Mouse (Mus musculus) kidney, postnatal 0 days (tissue): ENCODE measurements around the gene Hoxa7. TPM values are rescaled to one million over a fixed set of nuclear protein-coding genes. Genes with fewer than 3 reads are reported as not detected.
A peak's percentile ranks its signal among the peaks of the same experiment; 100 is the strongest.

Source experiments
- ATAC-seq: fragments of 200-750 bp; cut with Nextera tagmentation; replicated peaks from 2 replicates; pipeline ENCODE4 v1.8.0; 2017; ENCODE audit warnings: low read depth, moderate number of reproducible peaks, moderate TSS enrichment, moderate library complexity; ENCODE audit not compliant: low FRiP score
- DNase-seq: peaks from one replicate; pipeline ENCODE4 v3.0.0-alpha.2; 2016; ENCODE audit warnings: low spot score
- H3K27ac ChIP-seq: fragments of 300-500 bp; sonication (generic); 2 replicates; pipeline ENCODE4 v1.5.1; 2014; ENCODE audit warnings: mild to moderate bottlenecking
- H3K27me3 ChIP-seq: fragments of 300-500 bp; sonication (generic); 2 replicates; pipeline ENCODE4 v1.6.1; 2014; ENCODE audit warnings: low read length, mixed read lengths; ENCODE audit not compliant: insufficient read depth
- H3K36me3 ChIP-seq: fragments of 300-500 bp; sonication (generic); 2 replicates; pipeline ENCODE4 v1.6.1; 2014; ENCODE audit warnings: low read length, mixed read lengths; ENCODE audit not compliant: insufficient read depth
- H3K4me1 ChIP-seq: fragments of 300-500 bp; sonication (generic); replicated peaks from 2 replicates; pipeline ENCODE4 v1.6.1; 2014; ENCODE audit warnings: antibody characterized with exemption, low read length, mixed read lengths; ENCODE audit not compliant: insufficient read depth
- H3K4me2 ChIP-seq: fragments of 300-500 bp; sonication (generic); 2 replicates; pipeline ENCODE4 v1.6.1; 2014; ENCODE audit warnings: mild to moderate bottlenecking, low read length, moderate library complexity, mixed read lengths
- H3K4me3 ChIP-seq: fragments of 300-500 bp; sonication (generic); replicated peaks from 2 replicates; pipeline ENCODE4 v1.5.1; 2014; ENCODE audit warnings: low read depth, low read length
- H3K9ac ChIP-seq: fragments of 300-500 bp; sonication (generic); 2 replicates; pipeline ENCODE4 v1.6.1; 2014; ENCODE audit warnings: low read depth, low read length
- H3K9me3 ChIP-seq: fragments of 300-500 bp; sonication (generic); replicated peaks from 2 replicates; pipeline ENCODE4 v1.6.1; 2016; ENCODE audit warnings: low read length, inconsistent platforms, mixed read lengths
- CTCF ChIP-seq: IDR thresholded peaks from 2 replicates; pipeline ENCODE4 v1.5.1; 2016; ENCODE audit warnings: antibody characterized with exemption, low read depth, mild to moderate bottlenecking, moderate library complexity
- WGBS: fragments of 180-500 bp; shearing (Covaris S2); extraction: QIAGEN DNeasy Blood & Tissue Kit; methylation state at CpG from one replicate; pipeline ENCODE4 v1.1.7; 2014; 5-methylcytosine and 5-hydroxymethylcytosine counted together
- polyA plus RNA-seq: library from polyadenylated mRNA; unstranded; fragments of >200 nt; fragmentation: Nextera tagmentation; extraction: Ambion mirVana; gene quantifications from 2 replicates; pipeline ENCODE4 v1.2.1, GENCODE M21; 2015

Gene Hoxa7
- polyA plus RNA-seq, result 29.7 and 31.7 TPM in 2 replicates

DNA sequence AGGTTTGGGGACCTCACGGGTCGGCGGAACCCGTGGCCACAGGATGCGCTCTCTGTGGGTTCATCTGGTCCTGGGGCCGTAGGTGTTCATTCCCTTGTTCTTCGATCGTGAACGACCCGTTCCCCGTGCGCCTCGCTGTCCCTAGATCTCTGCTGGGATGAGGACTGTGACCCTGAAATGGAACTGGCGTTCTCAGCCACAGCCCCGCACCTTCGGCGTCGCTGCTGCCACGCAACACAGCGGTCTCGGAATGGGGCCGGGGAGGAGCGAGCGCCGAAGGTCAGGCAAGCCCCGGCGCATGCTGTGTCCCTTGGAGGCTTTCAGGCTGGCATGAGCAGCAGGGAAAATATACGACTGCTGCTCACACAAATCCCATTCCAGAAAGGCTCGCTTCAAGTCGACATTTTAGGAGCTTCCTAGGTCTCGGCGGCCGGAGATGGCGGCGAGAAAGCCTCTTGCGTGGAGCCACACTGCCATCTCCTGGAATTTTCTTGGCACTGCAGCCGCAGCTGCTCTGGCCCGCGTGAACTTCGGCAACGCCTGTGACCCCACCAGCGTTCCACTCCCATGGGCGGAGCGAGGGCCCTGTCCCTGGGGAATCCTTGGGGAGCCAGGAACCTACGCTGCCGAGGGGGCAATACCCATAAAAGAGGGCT lies at the start of gene Hoxa7:
TSS of gene Hoxa7 (minus strand) at position 518 of the 656 bp plus-strand sequence.
- ATAC-seq (peak; percentile 25), DNase-seq (peak; percentile 96)
- TF ChIP-seq CTCF, result peak; percentile 98
- Histone ChIP-seq H3K4me3 (peak within 1 kb of the TSS; percentile 85), H3K27ac (peak within 1 kb of the TSS; percentile 96), H3K9me3 (no peaks in the 10 kb centered on the region), H3K9ac (peak within 1 kb of the TSS; percentile 97), H3K27me3 (no peaks in the 10 kb centered on the region), H3K4me1 (peaks cover 21% of the 10 kb centered on the region), H3K36me3 (0 out of 2 replicates have a peak, but pooled peaks cover 6% of the 10 kb centered on the region), H3K4me2 (peak within 1 kb of the TSS; percentile 89)
- WGBS, result under 1% methylated on average over 46 of the region's 46 CpGs

DNA sequence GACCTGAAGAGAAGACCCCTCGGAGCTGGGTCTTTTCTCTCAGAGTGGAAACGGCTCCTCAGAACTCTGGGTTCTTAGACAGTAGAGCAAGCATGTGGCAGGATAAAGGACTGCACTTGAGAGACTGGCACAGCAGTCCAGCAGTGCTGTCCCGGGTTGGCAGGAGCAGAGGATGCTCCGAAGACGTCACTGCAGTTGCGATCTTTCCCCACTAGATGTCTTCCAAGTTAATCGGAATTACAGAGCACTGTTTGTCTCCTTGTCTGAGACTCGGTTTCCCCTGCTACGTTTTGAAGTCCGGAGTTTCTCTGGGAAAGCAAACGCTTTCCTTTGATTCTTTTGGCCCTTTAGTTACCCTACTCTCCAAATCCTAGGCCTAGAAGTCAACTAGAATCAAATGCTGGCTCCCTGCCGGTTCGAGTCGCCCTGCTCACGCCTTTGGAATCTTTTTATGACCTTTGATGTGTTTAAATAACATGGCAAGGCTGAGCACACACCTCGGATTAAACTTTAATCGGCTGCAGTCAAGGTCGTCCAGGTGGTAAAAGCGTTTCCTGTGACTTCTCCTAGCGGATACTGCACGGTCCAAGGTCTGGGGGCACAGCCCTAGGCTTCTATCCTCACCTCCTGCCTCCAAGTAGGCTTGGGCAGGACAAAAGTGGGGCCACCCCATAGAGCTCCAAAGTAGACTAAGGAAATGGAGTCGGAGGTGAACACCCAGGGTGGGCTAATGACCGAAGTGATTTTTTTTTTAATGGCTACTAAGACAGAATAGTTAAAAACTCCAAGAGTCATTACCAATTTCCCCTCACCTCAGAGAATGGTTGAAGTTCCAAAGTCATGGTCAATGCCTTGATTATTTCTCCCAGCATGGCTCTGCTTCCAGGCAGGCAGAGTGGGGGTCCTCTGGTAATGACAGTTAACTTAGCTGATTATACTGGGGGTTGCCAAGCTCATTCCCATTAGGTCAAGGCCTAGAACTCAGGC lies 49.1 kb upstream of the Hoxa7 start:
- ATAC-seq (peak; percentile 53), DNase-seq (peak; percentile 86)

DNA sequence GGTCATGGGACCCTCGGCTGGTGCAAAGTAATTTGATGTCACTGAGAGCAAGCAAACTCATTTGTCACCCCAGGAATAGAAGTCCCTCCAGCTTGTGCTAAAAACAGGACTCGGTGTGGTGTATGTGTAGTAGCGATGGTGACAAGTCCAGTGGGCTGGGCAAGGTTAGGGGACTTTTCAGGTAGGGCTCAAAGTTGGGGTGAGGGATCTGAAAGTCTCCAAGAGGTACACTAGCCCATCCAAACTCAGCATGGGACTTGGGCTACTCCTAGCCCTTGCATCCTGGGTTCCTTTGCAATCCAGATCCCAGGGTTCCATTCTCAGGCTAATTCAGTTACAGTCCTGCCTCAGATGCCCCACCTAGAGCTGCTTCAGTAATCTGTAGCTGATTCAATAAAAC lies 47.1 kb upstream of the Hoxa7 start:
- DNase-seq, result no peak
- WGBS, result 5% methylated on average over 3 of the region's 3 CpGs

More for the DNA sequence above, 49.1 kb upstream of the Hoxa7 start:
- no peaks in the 10 kb centered on the region for H3K9me3 ChIP-seq
- H3K27ac ChIP-seq, result no peak overlapping the region
- TF ChIP-seq CTCF, result peak; percentile 65
- H3K4me2 ChIP-seq, result no peak overlapping the region
- no peaks in the 10 kb centered on the region for H3K4me1 ChIP-seq
- H3K27me3 ChIP-seq, result peaks cover 87% of the 10 kb centered on the region
- WGBS, result 9% methylated on average over 23 of the region's 23 CpGs
- H3K36me3 ChIP-seq, result no peaks in the 10 kb centered on the region
- no peak overlapping the region for H3K9ac ChIP-seq
- no peak overlapping the region for H3K4me3 ChIP-seq

DNA sequence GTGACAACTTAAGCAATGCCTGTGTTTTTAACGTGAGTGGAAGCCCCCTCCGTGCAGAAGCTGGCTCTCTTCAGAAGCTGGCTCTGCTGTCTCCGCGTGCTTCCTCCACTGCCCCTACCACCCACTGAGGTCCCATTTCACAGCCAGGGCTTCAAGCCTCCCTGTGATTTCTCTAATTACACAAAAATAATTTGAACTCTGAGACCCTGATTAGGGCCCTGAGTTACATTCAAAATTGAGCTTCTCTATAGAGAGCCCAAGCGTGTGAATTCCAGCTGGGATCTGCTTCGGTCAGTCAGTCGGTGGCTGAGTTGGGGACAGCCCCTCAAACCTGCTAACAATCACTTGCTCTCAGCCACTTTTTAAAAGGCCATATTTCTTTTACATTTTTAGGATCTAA lies 46.7 kb upstream of the Hoxa7 start:
- Histone ChIP-seq H3K4me2 (no peak overlapping the region), H3K4me1 (no peaks in the 10 kb centered on the region), H3K27ac (no peak overlapping the region), H3K36me3 (no peaks in the 10 kb centered on the region), H3K4me3 (no peak overlapping the region), H3K27me3 (peaks cover 89% of the 10 kb centered on the region), H3K9ac (no peak overlapping the region), H3K9me3 (no peaks in the 10 kb centered on the region)
- WGBS, result 16% methylated on average over 7 of the region's 7 CpGs
- TF ChIP-seq CTCF, result no peak
- DNase-seq (no peak), ATAC-seq (no peak)

More for the DNA sequence above, 47.1 kb upstream of the Hoxa7 start:
- Histone ChIP-seq H3K9ac (no peak overlapping the region), H3K36me3 (no peaks in the 10 kb centered on the region), H3K4me1 (no peaks in the 10 kb centered on the region), H3K4me3 (no peak overlapping the region), H3K9me3 (no peaks in the 10 kb centered on the region), H3K27ac (no peak overlapping the region), H3K4me2 (no peak overlapping the region), H3K27me3 (peaks cover 89% of the 10 kb centered on the region)
- no peak for ATAC-seq
- TF ChIP-seq CTCF, result no peak

DNA sequence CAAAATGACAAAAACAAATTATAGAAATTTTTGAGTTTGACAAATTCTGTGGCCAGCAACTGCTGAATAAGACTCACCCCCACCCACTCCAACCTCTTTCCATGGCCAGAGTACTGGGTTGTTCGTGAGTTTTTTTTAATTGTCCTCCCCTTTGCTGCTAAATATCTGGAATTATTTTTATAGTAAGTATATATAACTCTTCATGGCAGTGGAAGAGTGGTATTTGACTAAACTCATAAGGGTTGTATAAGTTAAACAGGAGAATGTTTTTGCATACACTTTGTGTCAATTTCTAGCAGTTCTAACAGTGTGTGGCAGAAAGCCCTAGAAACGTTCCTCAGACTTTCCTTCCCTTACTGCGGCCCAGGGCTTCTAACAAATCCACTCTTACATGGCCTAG lies 46.0 kb upstream of the Hoxa7 start:
- WGBS, result 13% methylated on average over 3 of the region's 3 CpGs
- H3K9ac ChIP-seq, result no peak overlapping the region
- no peaks in the 10 kb centered on the region for H3K4me1 ChIP-seq
- ATAC-seq, result no peak
- no peak for TF ChIP-seq CTCF
- no peak for DNase-seq
- H3K9me3 ChIP-seq, result no peaks in the 10 kb centered on the region
- H3K27ac ChIP-seq, result no peak overlapping the region
- no peak overlapping the region for H3K4me2 ChIP-seq
- H3K36me3 ChIP-seq, result no peaks in the 10 kb centered on the region
- H3K27me3 ChIP-seq, result peaks cover 92% of the 10 kb centered on the region
- H3K4me3 ChIP-seq, result no peak overlapping the region

GRCm38 (mm10) chr6:52267221-52267620 lies 45.6 kb upstream of the Hoxa7 start:
- H3K4me1 ChIP-seq, result no peaks in the 10 kb centered on the region
- H3K36me3 ChIP-seq, result no peaks in the 10 kb centered on the region
- H3K4me3 ChIP-seq, result no peak overlapping the region
- WGBS, result 18% methylated on average over 5 of the region's 5 CpGs
- no peak for ATAC-seq
- no peaks in the 10 kb centered on the region for H3K9me3 ChIP-seq
- peaks cover 92% of the 10 kb centered on the region for H3K27me3 ChIP-seq
- peak; percentile 20 for DNase-seq
- no peak for TF ChIP-seq CTCF
- H3K4me2 ChIP-seq, result no peak overlapping the region
- H3K9ac ChIP-seq, result no peak overlapping the region
- H3K27ac ChIP-seq, result no peak overlapping the region
